Mouse (Mus musculus) adrenal gland, adult (tissue): ENCODE results near the gene Mthfr.
A peak's percentile ranks its signal among the peaks of the same experiment; 100 is the strongest.

Source experiments
- DNase-seq, 2 experiments: peaks; one replicate each; pipeline ENCODE4 v3.0.0; 2022 to 2023; ENCODE audit warnings: low spot score in 1 of 2; ENCODE audit not compliant: inconsistent age in 2 of 2

The Mthfr gene

DNA sequence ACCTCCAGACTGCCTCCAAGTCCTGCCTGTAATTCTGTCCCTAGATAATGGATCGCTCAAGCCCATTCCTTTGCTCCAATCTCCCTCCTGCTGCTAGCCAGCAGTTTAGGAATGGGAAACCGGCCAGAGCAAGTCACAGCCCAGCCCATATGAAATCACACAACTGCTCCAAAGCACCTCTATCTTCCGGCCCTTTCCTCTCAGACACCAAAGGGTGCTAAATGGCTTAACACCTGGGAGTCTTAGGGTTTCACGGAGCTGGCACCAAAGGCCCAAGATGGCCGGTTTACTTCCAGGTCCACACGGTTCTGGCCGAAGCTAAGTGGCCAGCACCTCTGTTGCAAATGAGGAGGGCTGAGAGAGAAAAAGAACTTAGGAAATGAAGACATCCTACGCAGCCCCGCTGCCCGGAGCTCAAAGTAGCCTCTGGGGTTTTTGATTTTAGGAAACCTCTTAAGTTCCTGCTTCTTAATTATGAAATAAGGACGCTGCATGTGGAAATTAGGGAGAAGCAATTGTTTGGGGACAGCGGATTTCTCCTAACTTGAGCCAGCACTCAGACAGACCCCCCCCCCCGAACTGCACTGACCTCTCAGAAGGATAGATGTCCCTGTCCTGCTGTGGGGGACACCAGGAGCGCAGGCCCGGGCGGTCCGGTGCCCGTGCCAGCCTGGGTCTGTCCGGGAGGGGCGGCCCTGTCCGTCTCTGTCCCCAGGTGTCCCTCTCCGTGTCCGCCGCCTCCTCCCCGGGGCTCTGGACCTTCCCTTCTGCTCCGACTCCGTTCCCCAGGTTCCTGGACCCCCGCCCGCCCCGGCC lies 48.4 kb downstream of the Mthfr start:
- peak; percentile 69 to 89 for DNase-seq

DNA sequence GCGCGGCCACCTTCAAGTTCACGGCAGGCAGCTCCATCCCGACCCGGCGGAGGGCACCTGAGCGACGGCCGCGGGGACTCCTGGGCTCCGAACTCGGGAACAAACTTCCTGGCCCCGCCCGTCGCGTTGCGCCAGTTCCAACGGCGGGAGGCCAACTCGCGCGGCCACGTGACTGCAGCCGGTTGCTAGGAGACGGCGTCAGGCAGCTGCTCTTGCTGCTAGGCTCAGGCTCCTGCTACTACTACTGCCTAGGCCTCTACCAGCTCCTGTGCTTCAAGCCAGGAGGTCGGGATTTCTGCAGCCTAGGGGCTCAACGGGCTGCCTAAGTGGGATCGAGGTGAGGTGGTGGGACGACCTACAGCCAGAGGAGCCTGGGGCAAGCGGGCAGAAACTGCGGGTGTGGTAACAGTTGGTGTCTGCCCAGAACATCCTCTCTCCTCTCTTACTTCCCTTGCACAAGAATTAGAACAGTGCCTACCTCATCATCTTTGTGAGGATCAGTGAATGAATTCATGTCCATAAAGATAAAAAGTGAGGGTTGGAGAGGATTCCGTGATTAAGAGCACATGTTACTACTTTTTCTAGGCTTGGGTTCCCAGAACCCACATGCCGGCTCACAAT lies 49.1 kb downstream of the Mthfr start, which contains the start of gene Agtrap:
Gene Agtrap (minus strand): TSS at position 125 of the 621 bp plus-strand sequence.
- DNase-seq = peak; percentile 96 to 98

DNA sequence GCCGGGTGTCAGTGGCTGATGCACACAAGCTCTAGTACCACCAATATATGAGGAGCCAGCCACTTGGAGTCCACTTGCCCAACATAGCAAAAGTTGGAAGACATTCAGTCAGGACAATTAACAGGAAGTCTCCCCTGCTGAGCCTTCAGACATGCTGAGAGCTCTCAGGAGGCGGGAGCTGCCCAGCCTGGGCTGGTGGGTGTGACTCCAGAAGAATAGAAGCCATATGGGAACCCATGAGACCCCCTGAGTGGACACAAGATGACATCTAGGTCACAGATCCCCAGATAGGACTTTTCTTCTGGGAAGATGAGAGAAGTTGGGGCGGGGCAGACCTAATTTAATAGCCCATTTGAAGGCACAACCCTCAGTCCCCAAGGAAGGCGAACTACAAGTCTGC lies 50.3 kb downstream of the Mthfr start:
- no peak for DNase-seq

DNA sequence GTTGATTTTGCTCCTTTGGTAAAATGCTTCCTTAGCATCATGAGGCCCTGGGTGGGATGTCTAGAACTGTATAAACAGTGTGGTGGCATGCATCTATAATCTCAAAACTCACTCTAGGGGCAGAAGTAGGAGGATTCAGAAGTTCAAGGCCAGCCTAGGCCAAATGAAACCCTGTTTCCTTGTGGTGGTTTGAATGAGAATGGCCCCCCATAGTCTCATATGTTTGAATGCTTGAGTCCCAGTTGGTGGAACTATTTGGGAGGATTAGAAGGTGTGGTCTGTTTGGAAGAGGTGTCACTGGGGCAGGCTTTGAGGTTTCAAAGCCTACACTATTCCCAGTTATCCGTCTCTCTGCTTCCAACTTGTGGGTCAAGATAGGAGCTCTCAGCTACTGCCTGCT lies 52.3 kb downstream of the Mthfr start:
- DNase-seq = no peak

DNA sequence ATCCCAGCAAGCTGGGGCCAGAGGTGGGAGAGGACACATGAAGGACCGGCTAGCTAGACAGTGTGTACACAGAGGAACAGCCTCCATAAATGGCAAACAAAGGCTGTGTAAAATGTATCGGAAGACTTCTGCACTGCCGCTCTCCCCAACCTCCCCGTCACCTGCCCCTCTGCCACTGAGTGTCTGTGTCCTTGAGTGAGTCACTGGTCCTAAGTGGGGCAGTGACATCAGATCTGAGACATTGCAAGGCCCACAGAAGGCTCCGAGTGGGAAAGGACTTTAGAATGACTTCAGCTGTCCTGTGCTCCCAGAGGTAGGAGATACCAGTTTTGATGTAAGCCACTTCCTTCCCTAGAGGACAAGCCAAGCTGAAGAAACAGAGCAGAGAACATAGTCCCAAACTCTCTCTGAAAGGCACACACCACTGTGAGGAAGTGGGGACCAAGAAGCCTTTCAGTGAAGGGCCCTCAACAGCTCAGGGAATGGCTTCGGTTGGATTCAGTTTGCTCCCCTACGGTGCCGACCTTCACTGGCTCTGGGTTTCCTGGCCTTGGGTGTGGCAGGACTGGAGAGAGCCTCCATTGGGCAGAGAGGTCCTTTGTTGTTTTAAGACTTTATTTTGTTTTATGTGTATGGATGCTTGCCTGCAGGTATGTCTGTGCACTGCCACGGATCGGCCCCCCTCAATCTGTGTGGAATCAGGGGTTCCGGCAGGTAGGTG lies 53.8 kb downstream of the Mthfr start:
- DNase-seq = peak; percentile 81 to 88

DNA sequence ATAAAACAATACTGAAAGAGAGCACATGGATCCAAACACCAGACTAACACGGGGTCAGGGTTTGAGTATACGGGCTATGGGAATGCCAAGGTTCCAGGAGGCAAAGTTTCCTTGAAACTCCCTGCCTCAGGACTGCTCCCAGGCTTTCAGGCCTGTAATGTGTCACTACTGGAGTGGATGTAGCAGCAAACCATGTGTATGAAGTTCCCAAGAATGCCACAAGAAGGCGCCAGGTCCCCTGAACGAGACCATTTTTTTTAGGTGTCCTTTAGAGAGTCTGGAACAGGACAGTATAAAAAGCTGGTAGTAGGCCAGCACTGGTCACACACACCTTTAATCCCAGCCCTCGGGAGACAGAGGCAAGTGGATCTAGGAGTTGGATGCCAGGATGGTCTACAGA lies 55.3 kb downstream of the Mthfr start:
- DNase-seq = peak in 1 of 2 experiments; percentile 37

DNA sequence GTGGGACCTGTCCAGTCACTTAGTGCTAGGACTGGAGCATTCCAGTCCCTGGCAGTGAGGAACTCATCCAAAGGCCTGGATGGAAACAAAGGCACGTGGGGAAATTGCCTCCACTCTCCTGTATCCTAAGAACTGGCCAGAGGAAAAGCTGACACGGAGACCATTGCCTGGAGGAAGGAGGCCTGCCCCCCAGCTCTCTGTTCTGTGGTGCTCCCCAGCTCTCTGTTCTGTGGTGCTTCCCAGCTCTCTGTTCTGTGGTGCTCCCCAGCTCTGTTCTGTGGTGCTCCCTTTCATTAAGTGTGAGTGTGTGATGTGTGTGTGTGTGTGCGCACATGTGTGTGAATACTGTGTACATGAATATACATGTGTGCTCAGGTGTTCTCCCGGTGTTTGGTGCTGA lies 56.2 kb downstream of the Mthfr start:
- DNase-seq = no peak

DNA sequence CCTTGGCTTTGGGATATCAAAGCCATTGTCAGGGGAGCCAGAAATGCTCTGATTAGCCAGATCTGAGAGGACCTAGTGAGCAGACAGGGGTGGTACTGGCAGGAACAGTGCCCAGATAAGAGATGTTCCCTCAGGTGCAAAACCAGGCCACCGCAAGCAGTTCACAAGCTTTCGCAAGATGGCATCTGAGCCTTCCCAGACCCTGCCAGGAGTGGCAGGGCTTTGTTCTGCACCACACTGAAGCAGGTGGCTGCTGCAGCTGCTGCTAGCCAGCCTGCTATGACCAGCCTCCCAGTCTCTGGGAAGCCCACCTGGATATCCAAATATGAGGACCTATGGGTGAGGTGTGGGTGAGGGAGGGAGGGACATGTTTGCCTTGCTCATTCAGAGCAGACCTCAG lies 59.1 kb downstream of the Mthfr start:
- no peak for DNase-seq

DNA sequence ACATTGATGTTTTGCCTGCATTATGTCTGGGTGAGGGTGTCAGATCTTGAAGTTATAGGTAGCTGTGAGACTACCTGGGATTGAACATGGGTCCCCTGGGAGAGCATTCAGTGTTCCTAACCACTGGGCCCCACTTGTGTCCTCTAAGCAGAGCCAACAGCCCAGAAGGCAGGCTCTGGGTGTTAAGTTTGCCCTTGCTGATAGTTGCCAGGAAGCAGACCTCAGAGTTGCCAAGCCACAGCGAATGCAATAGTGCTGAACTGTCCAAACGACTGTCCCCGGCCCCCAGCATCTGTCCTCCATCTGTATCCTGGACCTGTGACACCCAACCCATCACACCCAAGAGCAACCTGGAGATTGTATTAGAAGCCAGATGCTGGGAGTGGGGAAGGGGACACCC lies 59.8 kb downstream of the Mthfr start:
- DNase-seq = peak in 1 of 2 experiments; percentile 53

DNA sequence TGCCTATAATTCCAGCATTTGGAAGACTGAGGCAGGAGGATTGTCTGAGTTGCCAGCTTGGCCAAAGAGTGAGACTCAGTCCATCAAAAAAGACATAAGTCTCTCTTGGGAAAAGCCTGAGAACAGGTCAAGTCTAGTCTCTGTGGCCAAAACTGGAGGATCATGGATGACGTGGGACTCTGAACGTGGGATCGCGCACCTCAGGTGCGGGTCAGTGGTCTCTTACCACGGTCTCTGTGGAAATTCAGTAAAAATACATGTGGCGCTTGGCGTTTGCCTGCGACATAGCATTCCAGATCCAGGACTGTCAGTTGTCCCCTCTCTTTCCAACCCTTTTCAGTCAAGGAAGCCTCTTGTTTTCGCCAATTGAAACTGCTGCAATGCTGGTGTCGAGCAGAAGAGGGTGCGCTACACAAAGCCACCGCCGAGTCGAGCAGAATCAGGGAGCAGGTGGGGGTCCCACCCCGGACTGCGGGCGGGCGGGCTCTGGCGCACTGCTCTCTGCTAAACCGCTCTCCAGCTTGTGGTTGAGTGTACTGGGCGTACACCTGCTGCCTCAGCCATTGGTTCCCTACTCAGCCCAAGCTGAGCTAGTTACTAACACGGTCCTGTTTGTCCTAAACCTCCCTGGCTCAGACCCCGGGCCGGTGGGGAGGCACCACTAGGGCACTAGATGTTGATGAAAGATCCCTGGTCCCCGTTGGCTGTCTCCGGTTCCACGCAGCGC lies 63.1 kb downstream of the Mthfr start:
- peak; percentile 73 to 87 for DNase-seq

DNA sequence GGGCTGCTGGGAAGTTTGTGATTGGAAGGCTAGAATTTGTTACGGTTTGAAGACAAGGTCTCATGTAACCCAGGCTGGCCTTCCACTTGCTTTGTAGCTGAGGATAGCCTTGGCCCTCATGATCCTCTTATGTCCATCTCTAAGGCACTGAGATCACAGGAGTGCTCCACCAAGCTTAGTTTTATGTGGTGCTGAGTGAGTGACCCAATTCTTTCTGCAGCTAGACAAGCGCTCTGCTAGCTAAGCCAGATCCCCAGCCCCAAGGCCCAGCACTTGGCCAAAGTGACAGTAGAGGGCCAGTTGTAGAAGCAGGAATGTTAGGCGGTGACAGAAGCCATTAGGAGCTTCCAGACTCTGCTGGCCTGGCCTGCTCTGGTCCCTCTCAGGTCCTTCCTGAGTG lies 65.3 kb downstream of the Mthfr start:
- peak in 1 of 2 experiments; percentile 43 for DNase-seq

DNA sequence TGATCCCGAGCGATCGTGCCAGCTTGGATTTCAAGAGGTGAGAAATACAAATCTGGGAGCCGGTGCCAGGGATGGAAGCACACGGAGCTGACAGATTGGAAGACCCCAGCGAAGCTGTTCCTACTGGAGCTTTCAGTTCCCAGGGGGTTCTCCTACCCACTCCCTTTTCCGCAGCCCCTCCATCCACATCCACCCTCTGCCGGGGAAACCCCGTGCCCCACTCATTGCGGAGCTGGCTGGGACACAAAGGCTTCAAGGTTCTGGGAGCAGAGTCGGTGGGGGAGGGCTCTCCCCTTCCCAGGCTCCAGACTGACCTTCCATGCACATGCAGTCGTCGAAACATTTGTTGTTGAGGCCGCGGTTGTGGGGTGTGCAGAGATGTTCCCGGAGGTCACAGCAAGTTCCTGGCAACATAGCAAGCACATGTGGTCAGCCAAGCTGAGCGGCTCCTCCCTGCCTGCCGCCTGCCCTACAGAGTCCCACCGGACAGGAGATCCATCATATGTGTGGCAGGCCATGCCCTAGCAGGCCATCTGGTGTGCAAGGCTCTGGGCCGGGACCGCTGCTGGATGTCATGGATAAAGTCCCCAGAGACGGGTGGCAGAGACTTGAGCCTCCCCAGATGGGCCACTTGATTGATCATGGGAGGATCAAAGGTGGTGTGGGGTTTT lies 68.9 kb downstream of the Mthfr start:
- DNase-seq = peak in 1 of 2 experiments; percentile 54

DNA sequence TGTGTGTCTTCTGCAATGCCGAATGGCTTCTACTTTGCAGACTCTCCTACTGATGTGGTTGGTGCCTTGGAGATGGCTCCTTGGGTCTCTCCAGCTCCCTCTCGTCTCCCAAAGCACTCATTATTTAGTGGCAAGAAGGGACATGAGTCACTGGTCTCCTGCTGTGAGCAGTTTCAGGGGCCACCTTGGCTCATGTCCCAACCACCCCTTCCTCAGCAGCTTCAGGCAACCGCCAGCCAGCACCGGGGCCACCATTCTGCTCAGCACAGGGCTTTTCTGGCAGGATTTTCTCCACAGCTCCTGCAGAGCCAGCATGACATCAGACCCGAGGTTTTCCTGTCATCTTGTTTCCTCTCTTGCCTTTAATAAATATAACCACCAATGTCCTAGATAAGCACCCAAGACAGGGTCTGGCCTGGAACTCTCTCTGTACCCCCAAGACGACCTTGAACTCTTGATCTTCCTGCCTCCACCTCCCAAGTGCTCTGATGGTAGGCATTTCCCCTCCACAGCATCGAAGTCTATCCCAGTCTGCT lies 69.8 kb downstream of the Mthfr start:
- DNase-seq = peak in 1 of 2 experiments; percentile 44
